Mouse (Mus musculus): ENCODE results near the gene Cep295nl.

The Cep295nl gene

GRCm38 (mm10) chr11:118354636-118355191, 12.4 kb upstream of the Cep295nl start:
- no peak for DNase-seq

GRCm38 (mm10) chr11:118349494-118349893, 7.2 kb upstream of the Cep295nl start:
- no peak for DNase-seq

DNA sequence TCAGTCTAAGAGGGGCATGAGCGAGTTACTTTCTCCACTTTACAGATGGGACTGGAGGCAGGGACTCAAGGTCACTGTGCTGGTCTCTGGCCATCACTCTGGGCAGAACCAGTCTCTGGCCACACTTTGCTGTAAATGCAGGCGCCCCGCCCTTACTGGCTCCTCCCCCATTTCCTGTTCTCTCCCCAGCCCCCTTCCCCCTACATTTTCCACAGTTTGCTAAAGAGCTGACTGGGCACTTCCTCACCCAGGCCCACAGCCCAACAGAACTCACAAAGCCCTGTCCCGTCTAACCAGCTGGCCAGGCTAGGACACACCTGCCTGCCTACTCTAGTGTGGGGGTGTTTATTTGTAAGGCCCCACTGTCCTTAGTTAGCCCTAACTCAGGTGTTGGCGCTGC, 6.6 kb upstream of the Cep295nl start:
- DNase-seq, result peak; percentile 29 to 39

DNA sequence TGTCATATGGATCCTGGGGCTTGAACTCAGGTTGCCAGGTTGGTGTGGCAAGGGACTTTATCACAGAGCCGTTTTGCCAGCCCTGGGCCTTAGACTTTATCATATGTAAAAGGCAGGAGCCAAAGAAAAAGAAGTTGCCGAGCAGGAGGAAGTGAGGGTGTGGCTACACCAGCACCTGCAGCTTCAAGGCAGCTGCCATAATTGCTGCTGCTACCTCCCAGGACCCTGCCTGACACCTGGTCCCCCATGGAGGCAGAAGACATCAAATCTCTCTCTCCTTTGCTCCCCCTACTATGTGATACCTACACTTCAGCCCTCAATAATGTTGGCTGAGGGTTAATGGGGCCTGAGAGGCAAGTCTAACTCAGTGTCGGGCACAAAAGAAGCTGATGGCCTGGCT, 6.1 kb upstream of the Cep295nl start:
- no peak for DNase-seq

DNA sequence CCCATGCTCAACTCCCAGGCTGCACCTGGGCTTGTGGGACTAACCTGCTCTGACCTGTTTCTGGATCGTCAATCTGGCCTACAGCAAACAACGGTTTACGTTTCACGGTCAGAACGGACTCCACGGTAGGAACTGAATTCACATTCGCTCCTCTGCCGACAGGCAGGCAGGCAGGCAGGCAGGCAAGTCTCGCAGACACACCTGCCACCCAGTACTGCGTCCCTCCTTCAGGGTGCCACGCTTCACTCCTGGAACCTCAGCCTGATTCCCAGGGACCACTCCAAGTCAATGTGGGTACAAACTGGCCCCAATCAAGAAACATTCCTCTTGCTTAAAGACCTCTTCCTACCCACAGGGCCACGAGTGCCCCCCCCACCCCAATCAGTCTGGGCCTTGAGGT, 5.6 kb upstream of the Cep295nl start:
- no peak for DNase-seq

GRCm38 (mm10) chr11:118347391-118347790, 5.1 kb upstream of the Cep295nl start:
- DNase-seq, result no peak

DNA sequence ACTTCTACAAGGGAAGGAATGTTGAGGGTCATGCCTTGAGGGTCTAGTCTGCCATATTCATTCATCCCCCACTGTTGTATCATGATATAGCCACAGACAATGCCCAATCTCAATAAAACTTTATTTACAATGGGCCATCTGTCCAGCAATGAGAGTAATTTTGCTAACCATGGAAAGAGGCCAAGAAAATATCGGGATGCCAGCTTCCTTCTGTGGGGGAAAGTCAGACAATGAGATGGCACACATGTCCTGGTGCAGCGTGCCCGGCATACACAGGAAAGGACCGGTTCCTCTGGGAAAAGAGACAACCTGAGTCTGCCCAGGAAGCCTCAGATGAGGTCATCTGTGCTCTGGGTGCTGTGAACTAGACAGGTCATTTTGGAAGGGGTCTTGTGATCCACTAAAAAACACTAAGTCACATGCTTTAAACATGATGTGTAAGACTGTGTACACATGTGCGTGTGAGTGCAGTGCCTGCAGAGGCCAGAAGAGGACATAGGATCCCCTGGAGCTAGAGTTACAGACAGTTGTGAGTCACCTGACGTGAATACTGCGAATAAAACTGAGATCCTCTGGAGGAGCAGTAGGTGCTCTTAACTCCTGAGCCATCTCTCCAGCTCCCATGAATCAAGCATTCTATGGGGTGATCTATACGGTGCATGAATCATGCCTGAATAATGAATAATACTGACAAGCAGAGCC, 4.2 kb upstream of the Cep295nl start:
- DNase-seq, result no peak

- no peak for DNase-seq
Measured at GRCm38 (mm10) chr11:118345693-118346092, 3.4 kb upstream of the Cep295nl start.

GRCm38 (mm10) chr11:118343629-118344028, 1.3 kb upstream of the Cep295nl start:
- DNase-seq, result no peak

DNA sequence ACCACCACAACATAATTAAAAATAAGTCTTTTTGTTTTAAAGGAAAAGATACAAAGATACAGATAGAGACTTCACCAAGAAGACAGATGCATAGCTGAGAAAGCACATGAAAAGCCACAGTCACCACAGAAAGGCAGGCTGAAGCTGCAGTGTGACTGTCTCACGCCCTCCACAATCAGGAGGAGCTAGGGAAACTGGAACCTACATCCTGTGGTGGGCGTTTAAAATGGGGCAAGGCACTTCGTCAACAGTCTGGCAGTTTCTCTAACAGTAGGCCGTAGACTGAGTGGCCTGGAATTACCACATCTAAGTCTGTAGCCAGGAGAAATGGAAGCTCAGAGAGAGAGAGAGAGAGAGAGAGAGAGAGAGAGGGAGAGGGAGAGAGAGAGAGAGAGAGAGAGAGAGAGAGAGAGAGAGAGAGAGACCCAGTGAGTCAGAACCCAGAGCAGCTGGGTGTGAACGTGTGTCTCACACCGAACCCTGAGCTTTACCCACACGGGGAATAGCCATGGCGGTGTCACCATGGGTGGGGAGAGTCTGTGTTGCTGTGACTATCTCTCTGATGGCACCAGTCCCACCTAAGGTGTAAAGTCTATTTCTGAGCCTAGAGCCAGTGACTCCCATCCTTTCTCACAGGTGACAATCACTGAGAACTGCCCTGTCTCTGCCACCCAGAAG, 4.7 kb downstream of the Cep295nl start:
- DNase-seq, result no peak

DNA sequence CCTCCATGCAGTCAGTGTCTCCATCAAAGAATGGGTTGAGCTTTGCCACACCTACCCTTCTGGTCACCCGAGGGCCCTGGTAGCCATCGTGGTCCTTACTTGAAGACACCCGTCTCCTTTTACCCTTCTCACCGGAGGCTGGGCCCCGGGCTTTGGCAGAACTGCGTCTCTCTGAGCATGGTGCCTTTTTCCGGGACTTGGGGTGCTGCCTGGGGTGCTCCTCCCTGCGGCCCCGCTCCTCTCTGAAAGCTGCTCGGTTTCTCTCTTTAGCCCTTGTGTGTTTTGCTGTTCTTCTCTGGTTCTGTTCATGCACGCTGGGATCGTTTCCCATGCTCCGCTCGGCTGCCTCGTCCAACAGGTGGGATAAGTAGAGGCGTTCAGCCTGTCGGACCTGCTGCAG, 8.9 kb downstream of the Cep295nl start:
- DNase-seq, result no peak

DNA sequence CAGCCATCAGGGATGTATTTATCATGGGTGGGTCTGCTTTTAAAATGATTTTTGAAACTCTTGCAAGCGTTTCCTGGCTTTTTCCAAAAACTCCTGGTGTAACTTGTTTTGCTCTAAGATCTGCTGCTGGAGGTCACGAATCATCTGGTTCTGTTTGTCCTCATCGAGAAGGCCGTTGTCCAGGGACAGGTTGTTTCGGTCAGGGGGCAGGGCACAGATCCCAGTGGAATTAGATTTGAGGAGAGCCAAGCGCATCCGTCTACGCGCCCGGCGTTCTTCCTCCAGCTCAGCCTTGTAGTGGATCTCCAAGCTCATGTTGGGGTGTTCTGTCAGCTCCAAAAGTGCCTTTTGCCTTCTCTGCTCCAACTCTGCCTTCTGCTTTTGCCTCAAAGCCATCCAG, 9.9 kb downstream of the Cep295nl start:
- no peak for DNase-seq

DNA sequence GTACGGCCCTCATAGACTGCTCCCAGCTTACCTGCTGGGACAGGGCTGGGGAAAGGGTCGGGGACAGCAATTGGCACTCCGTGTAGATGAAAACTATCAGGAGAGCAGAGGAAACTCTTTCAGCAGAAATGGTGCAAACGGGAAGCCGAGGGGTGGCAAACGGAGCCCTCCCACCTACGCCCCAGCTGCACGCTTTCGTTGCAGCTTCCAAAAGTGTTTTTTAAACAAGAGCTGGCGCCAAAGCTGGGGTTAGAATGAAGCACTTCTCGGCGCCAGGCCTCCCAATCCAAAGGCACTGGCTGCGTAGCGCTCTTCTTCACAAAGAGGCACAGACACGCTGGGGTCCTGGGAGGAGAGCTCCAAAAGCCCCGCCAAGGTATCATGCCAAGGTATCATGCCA, 11.5 kb downstream of the Cep295nl start:
- DNase-seq, result no peak

GRCm38 (mm10) chr11:118330361-118330760, 11.9 kb downstream of the Cep295nl start:
- no peak for DNase-seq

DNA sequence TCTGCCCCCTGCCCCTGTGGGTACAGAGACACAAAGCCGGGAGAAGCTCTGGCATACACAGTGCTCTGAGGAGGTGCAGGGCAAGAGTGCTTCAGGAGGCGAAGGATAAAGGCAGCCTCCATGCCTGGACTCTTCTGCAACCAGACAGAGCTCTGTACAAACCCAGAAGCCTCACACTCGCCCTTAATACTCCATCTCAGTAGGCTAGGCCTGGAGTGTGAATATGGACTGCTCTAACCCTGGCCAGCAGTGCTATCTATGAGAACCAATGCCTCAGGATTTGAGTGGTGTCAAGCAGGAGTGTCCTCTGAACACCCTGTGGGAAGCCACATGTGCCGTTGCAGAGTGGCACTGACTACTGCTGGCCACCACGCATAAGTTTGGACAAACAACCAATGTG, 13.4 kb downstream of the Cep295nl start:
- no peak for DNase-seq

GRCm38 (mm10) chr11:118328511-118328910, 13.8 kb downstream of the Cep295nl start:
- no peak for DNase-seq

GRCm38 (mm10) chr11:118326991-118327971, 15.0 kb downstream of the Cep295nl start:
- DNase-seq, result peak in 1 of 2 experiments; percentile 20

GRCm38 (mm10) chr11:118326491-118326890, 15.8 kb downstream of the Cep295nl start:
- no peak for DNase-seq

GRCm38 (mm10) chr11:118324541-118324940, 17.8 kb downstream of the Cep295nl start:
- DNase-seq, result no peak

GRCm38 (mm10) chr11:118323974-118324373, 18.3 kb downstream of the Cep295nl start:
- DNase-seq, result no peak

DNA sequence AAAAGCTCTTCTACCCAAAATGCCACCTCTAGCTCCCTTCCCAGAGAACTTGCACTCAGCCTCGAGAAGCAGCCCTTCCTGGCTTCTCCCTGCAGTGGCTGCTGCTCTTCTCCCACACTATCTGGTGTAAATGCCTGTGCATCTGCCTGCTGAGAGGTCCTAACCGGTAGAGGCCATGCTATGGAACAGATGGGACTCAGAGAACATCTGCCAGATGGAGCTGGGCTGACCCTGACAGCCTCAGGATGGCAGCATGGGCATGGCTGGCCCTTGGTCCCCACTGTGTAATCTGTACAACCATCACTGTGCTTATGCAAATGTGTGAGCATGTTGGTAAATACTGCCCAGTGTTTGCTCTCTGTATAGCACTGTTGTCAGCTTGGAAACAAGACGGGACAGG, 19.7 kb downstream of the Cep295nl start:
- no peak for DNase-seq

DNA sequence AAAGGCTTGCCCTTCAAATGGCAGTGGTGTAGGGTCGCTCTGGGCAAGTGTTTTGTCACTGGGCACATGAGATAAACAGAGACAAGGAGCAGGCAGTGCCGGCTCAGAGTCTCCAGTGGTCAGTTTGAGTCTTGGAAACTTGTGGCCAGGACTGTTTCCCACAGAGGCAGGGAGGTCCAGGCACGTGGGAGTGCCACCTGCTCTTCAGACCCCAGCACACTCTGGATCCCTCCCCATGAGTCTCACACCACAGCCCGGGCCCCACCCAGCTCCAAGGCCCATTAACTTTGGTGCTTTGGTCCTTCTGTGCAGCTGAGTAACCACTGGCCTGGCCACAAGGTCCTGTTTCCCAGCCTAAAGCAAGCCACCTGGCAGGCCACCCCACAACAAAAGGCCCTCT, 20.3 kb downstream of the Cep295nl start:
- DNase-seq, result peak in 1 of 2 experiments; percentile 22

DNA sequence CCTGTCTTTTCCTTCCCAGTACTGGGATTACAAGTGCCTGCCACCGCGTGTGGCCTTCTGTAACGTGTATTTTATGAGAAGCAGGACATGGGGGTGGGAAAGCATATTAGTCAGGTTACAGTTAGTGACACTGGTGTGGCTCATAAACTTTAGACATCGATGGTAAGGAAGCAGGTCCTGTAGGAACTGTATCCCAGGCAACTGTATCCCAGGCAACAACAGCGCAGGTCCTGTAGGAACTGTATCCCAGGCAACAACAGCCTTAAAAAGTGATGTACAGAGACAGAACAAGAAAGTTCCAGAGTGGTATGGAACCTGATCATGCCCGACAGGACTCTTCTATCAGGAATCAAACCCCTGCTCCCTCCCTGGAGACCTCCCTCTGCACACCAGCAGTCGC, 20.8 kb downstream of the Cep295nl start:
- no peak for DNase-seq
